Mouse (Mus musculus) activated CD4-positive, CD25-positive, alpha-beta regulatory T cell, adult 4 months (primary cell): ENCODE results near the gene Gm20388. TPM values are rescaled to one million over a fixed set of nuclear protein-coding genes. Genes with fewer than 3 reads are reported as not detected.

Source experiments
- ATAC-seq: one replicate; pipeline ENCODE4 v1.8.0; 2017
- polyA plus RNA-seq, 2 experiments: library from polyadenylated mRNA; unstranded; fragments of 100-300 nt; shearing (Covaris generic); gene quantifications; one replicate each; pipeline ENCODE4 v1.2.1; 2017

The Gm20388 gene
- polyA plus RNA-seq, 2 experiments from 2014 or later, result 9.9 to 12.3 TPM

- ATAC-seq, result no peak
These were observed 3373.9 kb downstream of the Gm20388 start for GRCm38 (mm10) chr8:123284493-123284892.

GRCm38 (mm10) chr8:123287362-123287761 lies 3376.7 kb downstream of the Gm20388 start:
- peak; percentile 49 for ATAC-seq

- ATAC-seq, result no peak
These were observed 3379.5 kb downstream of the Gm20388 start for GRCm38 (mm10) chr8:123290166-123290565.

DNA sequence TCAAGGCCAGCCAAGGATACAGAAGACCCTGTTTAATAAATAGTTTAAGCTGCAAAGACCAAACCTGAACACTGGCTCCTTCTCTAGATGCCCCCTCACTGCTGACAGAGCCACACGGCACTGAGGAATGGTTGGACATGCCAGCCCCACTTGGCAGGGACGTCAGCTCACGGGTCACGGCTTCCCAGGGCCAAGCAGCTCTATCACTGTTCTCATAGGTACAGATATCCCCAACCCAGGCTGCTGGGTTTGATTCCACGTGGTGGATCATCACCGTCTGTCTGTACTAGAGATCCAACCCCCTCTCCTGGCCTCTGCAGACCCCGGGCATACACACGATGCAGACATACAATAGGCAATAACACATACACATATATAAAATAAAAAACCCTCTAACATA lies 3380.0 kb downstream of the Gm20388 start:
- no peak for ATAC-seq

GRCm38 (mm10) chr8:123291716-123292115 lies 3381.1 kb downstream of the Gm20388 start:
- no peak for ATAC-seq

GRCm38 (mm10) chr8:123292281-123292680 lies 3381.6 kb downstream of the Gm20388 start:
- no peak for ATAC-seq

GRCm38 (mm10) chr8:123292785-123293184 lies 3382.1 kb downstream of the Gm20388 start:
- no peak for ATAC-seq

- no peak for ATAC-seq
These were observed 3387.7 kb downstream of the Gm20388 start for GRCm38 (mm10) chr8:123298301-123298700.

GRCm38 (mm10) chr8:123308738-123309137 lies 3398.1 kb downstream of the Gm20388 start:
- no peak for ATAC-seq

GRCm38 (mm10) chr8:123317781-123318466 lies 3407.3 kb downstream of the Gm20388 start:
- ATAC-seq, result peak; percentile 12

GRCm38 (mm10) chr8:123318467-123318911 lies 3407.8 kb downstream of the Gm20388 start, which contains the start of gene Fanca:
Fanca (minus strand) TSS chr8:123318576.
- ATAC-seq, result peak; percentile 100

GRCm38 (mm10) chr8:123319522-123320164 lies 3409.0 kb downstream of the Gm20388 start:
- ATAC-seq, result peak; percentile 33

- ATAC-seq, result no peak
These were observed 3417.9 kb downstream of the Gm20388 start for GRCm38 (mm10) chr8:123328552-123328951.

DNA sequence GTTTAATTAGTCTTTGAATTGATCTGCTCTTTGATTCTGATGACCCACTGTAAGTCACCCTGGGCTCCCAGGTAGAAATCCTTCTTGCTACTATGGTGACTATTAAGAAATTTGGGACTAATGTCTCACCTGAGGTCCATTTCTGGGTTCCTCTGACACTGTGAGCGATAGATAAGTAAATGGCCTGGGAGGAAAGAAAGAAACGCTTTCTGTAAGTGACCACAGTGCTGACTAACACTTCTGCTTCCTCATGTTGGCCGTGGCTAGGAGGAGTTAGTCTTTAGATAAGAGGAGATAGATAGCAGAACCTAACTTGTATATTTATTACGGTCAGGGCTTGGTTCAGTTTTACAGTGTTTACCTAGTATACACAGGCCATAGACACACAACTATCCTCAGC lies 3418.7 kb downstream of the Gm20388 start:
- no peak for ATAC-seq

GRCm38 (mm10) chr8:123329961-123330360 lies 3419.3 kb downstream of the Gm20388 start:
- no peak for ATAC-seq

DNA sequence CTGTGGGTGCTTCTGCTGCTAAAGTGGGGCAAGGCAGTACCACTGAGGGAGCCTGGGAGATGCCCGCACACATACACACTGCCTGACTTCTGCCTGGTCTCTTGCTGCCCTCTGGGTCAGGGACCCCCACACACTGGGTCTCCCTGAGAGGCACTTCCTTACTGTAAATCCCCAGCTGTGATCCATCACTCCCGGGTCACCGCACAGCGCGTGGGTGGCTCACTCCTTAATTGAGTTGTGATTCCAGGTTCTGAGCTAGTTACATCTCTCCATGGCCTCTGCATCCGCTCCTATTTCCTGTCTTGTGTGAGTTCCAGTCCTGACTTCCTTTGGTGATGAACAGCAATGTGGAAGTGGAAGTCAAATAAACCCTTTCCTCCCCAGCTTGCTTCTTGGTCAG lies 3420.1 kb downstream of the Gm20388 start:
- ATAC-seq, result no peak

DNA sequence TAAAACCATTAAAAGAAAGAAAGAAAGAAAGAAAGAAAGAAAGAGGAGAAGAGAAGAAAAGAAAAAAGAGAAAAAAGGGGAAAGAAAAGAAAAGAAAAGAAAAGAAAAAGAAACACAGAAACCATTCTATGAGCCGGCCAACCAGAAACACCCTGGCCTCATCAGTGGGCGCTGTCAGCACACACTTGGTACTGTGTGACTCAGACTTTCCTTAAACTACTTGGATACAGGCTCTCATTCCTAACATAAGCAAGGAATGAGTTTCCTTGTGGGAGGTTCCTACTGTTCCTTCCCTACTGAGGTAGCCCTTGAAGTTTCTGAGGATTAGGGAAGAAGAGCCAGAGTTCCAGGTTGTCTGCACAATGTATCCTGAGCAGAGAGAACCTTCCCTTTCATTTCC lies 3420.7 kb downstream of the Gm20388 start:
- no peak for ATAC-seq

- no peak for ATAC-seq
These were observed 3421.2 kb downstream of the Gm20388 start for GRCm38 (mm10) chr8:123331810-123332209.

DNA sequence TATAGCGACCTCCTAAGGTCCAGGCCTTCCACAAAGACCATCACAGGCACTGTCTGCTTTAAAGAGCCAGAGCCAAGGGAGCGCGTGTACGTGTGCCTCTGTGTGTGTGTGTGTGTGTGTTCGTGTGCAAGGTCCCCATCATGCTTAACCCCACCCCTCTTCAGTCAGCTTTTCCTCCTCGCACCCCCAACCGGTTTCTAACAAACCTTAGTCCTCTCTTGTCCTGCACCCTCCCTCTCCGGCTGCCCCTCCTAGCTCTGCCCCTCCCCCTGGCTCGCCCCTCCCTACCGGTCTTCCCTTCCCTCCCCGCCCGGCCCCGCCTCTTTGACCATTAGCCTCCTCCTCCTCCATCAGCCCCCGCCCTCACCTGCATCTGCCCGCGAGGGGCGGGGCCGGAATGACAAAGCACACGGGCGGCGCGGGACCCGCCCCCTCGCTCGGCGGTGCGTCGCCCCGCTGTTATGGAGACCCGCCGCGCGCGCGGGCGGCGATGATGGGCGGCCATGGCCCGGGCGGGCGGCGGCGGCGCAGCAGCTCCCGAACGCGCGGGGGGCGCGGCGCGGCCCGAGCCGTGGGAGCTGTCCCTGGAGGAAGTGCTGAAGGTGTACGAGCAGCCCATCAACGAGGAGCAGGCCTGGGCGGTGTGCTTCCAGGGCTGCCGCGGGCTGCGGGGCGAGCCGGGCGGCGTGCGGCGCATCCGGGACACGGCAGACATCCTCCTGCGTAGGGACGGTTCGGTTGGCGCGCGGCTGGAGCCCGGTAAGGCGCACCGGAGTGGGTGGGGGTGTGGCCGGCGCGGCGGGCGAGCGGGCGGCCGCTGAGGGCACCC lies 3421.8 kb downstream of the Gm20388 start, which contains the start of gene Spire2:
Spire2 (plus strand) TSS at position 452 of the 829 bp plus-strand sequence.
- peak; percentile 90 for ATAC-seq

- ATAC-seq, result no peak
These were observed 3422.5 kb downstream of the Gm20388 start for GRCm38 (mm10) chr8:123333091-123333587.

- ATAC-seq, result no peak
These were observed 3423.2 kb downstream of the Gm20388 start for GRCm38 (mm10) chr8:123333864-123334263.

DNA sequence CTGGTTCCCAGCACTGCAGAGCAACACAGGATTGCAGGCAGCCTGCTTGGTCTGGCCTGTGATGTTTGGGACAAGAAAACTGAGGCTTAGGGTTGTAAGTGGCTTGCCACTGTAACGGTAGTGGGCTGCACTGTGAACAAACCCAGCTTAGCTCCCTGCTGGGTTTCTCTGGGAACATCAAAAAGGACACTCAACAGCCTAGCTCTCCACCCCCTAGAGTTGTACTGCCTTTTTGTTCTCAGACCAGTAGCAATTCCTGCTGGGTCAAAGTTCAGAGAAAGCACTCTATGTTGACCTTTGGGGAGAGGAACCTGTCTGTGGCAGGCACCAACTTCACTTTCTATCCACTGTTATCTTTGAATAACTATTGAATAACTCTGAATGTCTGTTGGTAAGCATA lies 3423.8 kb downstream of the Gm20388 start:
- ATAC-seq, result no peak

- no peak for ATAC-seq
These were observed 3426.8 kb downstream of the Gm20388 start for GRCm38 (mm10) chr8:123337475-123337874.
